Mouse (Mus musculus) kidney, postnatal 0 days (tissue): ENCODE measurements around the gene Entr1. TPM values are rescaled to one million over a fixed set of nuclear protein-coding genes. Genes with fewer than 3 reads are reported as not detected.

Source experiments
- ATAC-seq: fragments of 200-750 bp; cut with Nextera tagmentation; replicated peaks from 2 replicates; pipeline ENCODE4 v1.8.0; 2017; ENCODE audit warnings: low read depth, moderate number of reproducible peaks, moderate TSS enrichment, moderate library complexity; ENCODE audit not compliant: low FRiP score
- DNase-seq: peaks from one replicate; pipeline ENCODE4 v3.0.0-alpha.2; 2016; ENCODE audit warnings: low spot score
- H3K27ac ChIP-seq: fragments of 300-500 bp; sonication (generic); 2 replicates; pipeline ENCODE4 v1.5.1; 2014; ENCODE audit warnings: mild to moderate bottlenecking
- H3K27me3 ChIP-seq: fragments of 300-500 bp; sonication (generic); 2 replicates; pipeline ENCODE4 v1.6.1; 2014; ENCODE audit warnings: low read length, mixed read lengths; ENCODE audit not compliant: insufficient read depth
- H3K36me3 ChIP-seq: fragments of 300-500 bp; sonication (generic); 2 replicates; pipeline ENCODE4 v1.6.1; 2014; ENCODE audit warnings: low read length, mixed read lengths; ENCODE audit not compliant: insufficient read depth
- H3K4me1 ChIP-seq: fragments of 300-500 bp; sonication (generic); replicated peaks from 2 replicates; pipeline ENCODE4 v1.6.1; 2014; ENCODE audit warnings: antibody characterized with exemption, low read length, mixed read lengths; ENCODE audit not compliant: insufficient read depth
- H3K4me2 ChIP-seq: fragments of 300-500 bp; sonication (generic); 2 replicates; pipeline ENCODE4 v1.6.1; 2014; ENCODE audit warnings: mild to moderate bottlenecking, low read length, moderate library complexity, mixed read lengths
- H3K4me3 ChIP-seq: fragments of 300-500 bp; sonication (generic); replicated peaks from 2 replicates; pipeline ENCODE4 v1.5.1; 2014; ENCODE audit warnings: low read depth, low read length
- H3K9ac ChIP-seq: fragments of 300-500 bp; sonication (generic); 2 replicates; pipeline ENCODE4 v1.6.1; 2014; ENCODE audit warnings: low read depth, low read length
- H3K9me3 ChIP-seq: fragments of 300-500 bp; sonication (generic); replicated peaks from 2 replicates; pipeline ENCODE4 v1.6.1; 2016; ENCODE audit warnings: low read length, inconsistent platforms, mixed read lengths
- CTCF ChIP-seq: IDR thresholded peaks from 2 replicates; pipeline ENCODE4 v1.5.1; 2016; ENCODE audit warnings: antibody characterized with exemption, low read depth, mild to moderate bottlenecking, moderate library complexity
- WGBS: fragments of 180-500 bp; shearing (Covaris S2); extraction: QIAGEN DNeasy Blood & Tissue Kit; methylation state at CpG from one replicate; pipeline ENCODE4 v1.1.7; 2014; 5-methylcytosine and 5-hydroxymethylcytosine counted together
- polyA plus RNA-seq: library from polyadenylated mRNA; unstranded; fragments of >200 nt; fragmentation: Nextera tagmentation; extraction: Ambion mirVana; gene quantifications from 2 replicates; pipeline ENCODE4 v1.2.1, GENCODE M21; 2015

Gene Entr1
- polyA plus RNA-seq, 1 experiment from 2014 or later: 88.0 TPM

DNA sequence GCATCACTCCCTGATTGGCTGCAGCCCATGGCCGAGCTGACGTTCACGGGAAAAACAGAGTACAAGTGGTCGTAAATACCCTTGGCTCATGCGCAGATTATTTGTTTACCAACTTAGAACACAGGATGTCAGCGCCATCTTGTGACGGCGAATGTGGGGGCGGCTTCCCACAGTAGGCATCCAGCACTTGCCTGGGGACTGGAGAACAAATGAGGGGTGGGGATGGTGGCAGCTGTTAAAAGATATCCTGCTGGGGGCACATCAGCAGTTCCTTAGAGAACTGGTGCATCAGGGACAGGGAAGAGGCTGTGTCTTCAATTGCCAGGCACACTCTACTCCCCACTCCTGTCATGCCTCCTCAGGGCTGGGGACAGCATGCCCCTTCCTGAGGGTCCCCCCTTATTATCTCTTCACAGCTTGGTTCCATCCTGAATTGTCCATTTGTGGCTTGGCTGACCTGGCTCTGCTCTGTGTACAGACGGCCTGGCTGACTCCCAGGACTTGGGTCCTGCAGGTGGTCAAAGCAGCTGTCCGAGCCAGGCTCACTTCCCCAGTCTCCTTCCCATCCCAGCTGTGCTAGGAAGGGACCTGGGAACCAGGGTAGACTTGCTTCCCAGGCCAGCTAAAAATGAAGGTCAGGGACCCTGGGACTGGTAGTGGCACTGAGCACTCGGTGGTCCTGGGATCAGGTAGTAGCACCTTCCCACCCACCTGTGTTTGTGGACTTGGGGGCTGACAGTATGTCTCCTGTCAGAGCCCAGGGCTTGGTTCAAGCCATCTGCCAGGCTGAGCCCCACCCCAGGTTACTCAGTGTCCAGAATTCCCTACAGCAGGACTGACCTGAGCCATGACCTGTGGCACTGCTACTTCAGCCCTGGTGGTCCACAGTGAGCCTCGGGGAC, 50.6 kb downstream of the Entr1 start:
- no peak for TF ChIP-seq CTCF
- H3K4me3 ChIP-seq: no peak overlapping the region
- peaks cover 18% of the 10 kb centered on the region; the same call in 1 of the 2 replicates for H3K4me1 ChIP-seq
- WGBS: 87% methylated on average over 8 of the region's 13 CpGs
- H3K9me3 ChIP-seq: no peaks in the 10 kb centered on the region
- H3K27me3 ChIP-seq: no peaks in the 10 kb centered on the region
- no peak for DNase-seq
- no peak overlapping the region for H3K27ac ChIP-seq
- H3K9ac ChIP-seq: no peak overlapping the region
- H3K4me2 ChIP-seq: no peak overlapping the region
- ATAC-seq: no peak
- H3K36me3 ChIP-seq: peaks cover 17% of the 10 kb centered on the region; the same call in 1 of the 2 replicates

Other genes starting within 250 kb of the Entr1 start
- gene Lhx3, start 181.0 kb downstream of the Entr1 start, polyA plus RNA-seq: not detected in 2 replicates
- gene Qsox2, start 151.8 kb downstream of the Entr1 start, polyA plus RNA-seq: 11.3 and 12.5 TPM in 2 replicates
- gene Ccdc187, start 94.8 kb downstream of the Entr1 start, polyA plus RNA-seq: 0.04 TPM in 1 of 2 replicates, not detected in the other
- gene Gpsm1, start 73.8 kb downstream of the Entr1 start, polyA plus RNA-seq: 21.3 and 23.1 TPM in 2 replicates
- gene Dnlz, start 37.2 kb downstream of the Entr1 start, polyA plus RNA-seq: 24.2 and 25.8 TPM in 2 replicates
- 1.1 TPM in 2 replicates for gene Card9, start 28.4 kb downstream of the Entr1 start, polyA plus RNA-seq
- 12.9 and 14.6 TPM in 2 replicates for gene Snapc4, start 8.7 kb downstream of the Entr1 start, polyA plus RNA-seq
- 74.3 and 80.9 TPM in 2 replicates for gene Pmpca, start within 50 bp of the Entr1 start, polyA plus RNA-seq
- gene Inpp5e, start 19.9 kb upstream of the Entr1 start, polyA plus RNA-seq: 18.6 and 18.9 TPM in 2 replicates
- 16.4 and 16.6 TPM in 2 replicates for gene Sec16a, start 55.9 kb upstream of the Entr1 start, polyA plus RNA-seq
- 12.1 and 12.9 TPM in 2 replicates for gene Notch1, start 127.3 kb upstream of the Entr1 start, polyA plus RNA-seq
- 199 and 211 TPM in 2 replicates for gene Egfl7, start 190.7 kb upstream of the Entr1 start, polyA plus RNA-seq
- not detected in 2 replicates for gene Gm20532, start 197.3 kb upstream of the Entr1 start, polyA plus RNA-seq
- 53.8 and 57.1 TPM in 2 replicates for gene Agpat2, start 215.1 kb upstream of the Entr1 start, polyA plus RNA-seq
- gene Fam69b, start 239.1 kb upstream of the Entr1 start, polyA plus RNA-seq: 27.3 and 29.5 TPM in 2 replicates